In the genomic region with DNA sequence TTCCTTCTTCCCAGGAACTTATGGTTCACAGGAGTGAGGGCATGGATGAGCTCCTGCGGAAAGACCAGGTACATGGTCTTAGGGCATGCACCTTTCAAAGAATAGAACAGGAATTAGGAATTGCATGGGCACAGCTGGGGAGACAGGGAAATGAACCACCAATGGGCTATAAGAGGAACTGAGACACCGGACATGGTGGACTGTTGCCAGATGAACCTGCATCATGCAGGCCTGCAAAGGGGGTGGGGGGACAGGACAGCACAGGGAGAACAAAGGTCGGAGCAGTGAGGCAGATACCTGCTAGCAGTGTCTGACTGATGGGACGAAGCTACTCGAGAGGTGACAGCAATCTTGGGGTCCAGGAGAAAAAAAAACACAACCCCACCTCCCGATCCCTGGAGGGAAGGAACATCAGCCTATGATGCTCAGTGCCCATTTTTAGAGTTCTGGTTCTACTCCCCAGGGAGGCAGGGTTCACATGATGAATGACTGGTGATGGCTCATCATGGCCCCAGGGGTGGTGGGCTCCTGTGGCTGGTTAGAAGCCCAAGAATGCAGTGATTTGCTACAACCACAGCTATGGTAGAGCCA, we compare ENCODE assay signal across 20 mouse cellular contexts.
"Had no signal": no experiment of that assay in that cellular context is flagged by ENCODE, and none has a peak within 500 bp of the region (broad histone marks: within the 10 kb centered on the region; RNA-seq: fewer than 3 reads in every experiment).

No protein-coding gene starts in this region.

- H3K4me2 ChIP-seq: limb, embryonic 12.5 days; limb, embryonic 15.5 days; liver, embryonic 11.5 days; lung, embryonic 14.5 days; midbrain, embryonic 12.5 days; midbrain, embryonic 15.5 days; neural tube, embryonic 12.5 days had no signal

- H3K27ac ChIP-seq: limb, embryonic 12.5 days; limb, embryonic 15.5 days; liver, embryonic 14.5 days; macrophage; midbrain, embryonic 12.5 days; midbrain, embryonic 15.5 days; neural tube, embryonic 12.5 days; stomach, postnatal 0 days had no signal

- H3K36me3 ChIP-seq: limb, embryonic 12.5 days; limb, embryonic 15.5 days; midbrain, embryonic 15.5 days had no signal

- H3K9me3 ChIP-seq: limb, embryonic 12.5 days; limb, embryonic 15.5 days; midbrain, embryonic 12.5 days; midbrain, embryonic 15.5 days; neural tube, embryonic 12.5 days had no signal

- H3K9ac ChIP-seq: limb, embryonic 12.5 days; limb, embryonic 15.5 days; liver, embryonic 14.5 days; liver, postnatal 0 days; lung, embryonic 14.5 days; midbrain, embryonic 12.5 days; midbrain, embryonic 15.5 days; neural tube, embryonic 12.5 days had no signal

- H3K27me3 ChIP-seq: limb, embryonic 12.5 days; limb, embryonic 15.5 days; midbrain, embryonic 15.5 days; neural tube, embryonic 12.5 days had no signal

- DNase-seq: kidney, postnatal 4 days; left cerebral cortex, postnatal 4 days; liver, postnatal 0 days; lung, embryonic 14.5 days; retina, postnatal 1 day; right cerebral cortex, postnatal 25 days; spleen, adult 18-20 months; thymus, adult 2 months; thymus, postnatal 14 days; thymus, postnatal 4 days had no signal

- ATAC-seq: liver, postnatal 0 days; lung, postnatal 0 days; midbrain, embryonic 15.5 days had no signal

- H3K4me3 ChIP-seq: limb, embryonic 12.5 days; limb, embryonic 15.5 days; midbrain, embryonic 12.5 days; midbrain, embryonic 15.5 days; neural tube, embryonic 12.5 days had no signal
